Mouse (Mus musculus): Measurements from ENCODE around the gene Tcf20. TPM values are rescaled to one million over a fixed set of nuclear protein-coding genes. Genes with fewer than 3 reads are reported as not detected.

Gene Tcf20
- polyA plus RNA-seq, 2 experiments: 2.9 to 5.7 TPM

DNA sequence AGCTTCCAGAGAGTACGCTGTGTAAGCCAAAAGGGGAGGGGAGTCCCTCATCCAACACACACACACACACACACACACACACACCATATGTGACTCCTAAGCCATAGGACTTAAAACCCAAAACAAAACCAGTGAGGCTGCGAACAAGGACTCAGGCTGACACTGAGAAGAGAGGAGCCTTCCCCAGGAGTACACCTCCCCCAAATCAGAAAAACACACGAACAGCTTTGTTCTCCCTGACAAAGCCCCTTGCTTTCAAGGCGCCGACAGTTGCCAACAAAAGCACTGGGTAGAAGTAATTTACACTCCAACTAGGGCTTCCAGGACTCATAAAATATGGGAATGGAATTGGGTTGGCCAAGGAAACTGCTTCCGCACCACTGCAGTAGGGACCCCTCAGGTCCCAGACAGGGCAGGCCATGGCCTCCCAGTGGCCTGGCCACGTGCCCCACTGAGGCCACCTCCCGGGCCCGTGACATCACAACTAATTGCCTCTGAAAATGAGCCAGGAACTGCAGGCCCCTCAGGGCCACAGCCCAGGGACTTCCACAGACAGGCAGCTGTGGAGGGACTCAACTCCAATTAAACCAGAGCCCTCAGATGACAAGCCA lies 4.2 kb downstream of the Tcf20 start:
- Histone ChIP-seq H3K4me1 (replicated peaks; ENCODE audit: control insufficient read depth in 2 of 2, insufficient read depth in 2 of 2, low read length in 1 of 2) (peaks cover 0 to 9% of the 10 kb centered on the region in 2 experiments; a peak in 1 of 4 replicates), H3K27ac (no peak overlapping the region), H3K4me2 (ENCODE audit: low read depth) (no peak overlapping the region), H3K9ac (replicated peaks) (no peak overlapping the region), H3K4me3 (ENCODE audit: insufficient read depth in 1 of 2, low read depth in 2 of 2, low read length in 2 of 2) (no peak overlapping the region), H3K36me3 (replicated peaks; ENCODE audit: control insufficient read depth, insufficient read depth, low read depth) (no peaks in the 10 kb centered on the region), H3K9me3 (ENCODE audit: control insufficient read depth, low read length) (no peaks in the 10 kb centered on the region), H3K27me3 (ENCODE audit: control insufficient read depth, insufficient read depth, low read length) (peaks cover 27% of the 10 kb centered on the region)
- ATAC-seq (ENCODE audit: insufficient read depth): no peak
- no peak for TF ChIP-seq EP300 (IDR thresholded peaks at IDR 0.05; ENCODE audit: low read depth)
- TF ChIP-seq CTCF (IDR thresholded peaks at IDR 0.05; ENCODE audit: low read depth): no peak
- DNase-seq (ENCODE audit: low read depth in 3 of 3, low spot score in 3 of 3): no peak
- 35% methylated on average over 9 of the region's 9 CpGs for WGBS (ENCODE audit: insufficient replicate concordance)

DNA sequence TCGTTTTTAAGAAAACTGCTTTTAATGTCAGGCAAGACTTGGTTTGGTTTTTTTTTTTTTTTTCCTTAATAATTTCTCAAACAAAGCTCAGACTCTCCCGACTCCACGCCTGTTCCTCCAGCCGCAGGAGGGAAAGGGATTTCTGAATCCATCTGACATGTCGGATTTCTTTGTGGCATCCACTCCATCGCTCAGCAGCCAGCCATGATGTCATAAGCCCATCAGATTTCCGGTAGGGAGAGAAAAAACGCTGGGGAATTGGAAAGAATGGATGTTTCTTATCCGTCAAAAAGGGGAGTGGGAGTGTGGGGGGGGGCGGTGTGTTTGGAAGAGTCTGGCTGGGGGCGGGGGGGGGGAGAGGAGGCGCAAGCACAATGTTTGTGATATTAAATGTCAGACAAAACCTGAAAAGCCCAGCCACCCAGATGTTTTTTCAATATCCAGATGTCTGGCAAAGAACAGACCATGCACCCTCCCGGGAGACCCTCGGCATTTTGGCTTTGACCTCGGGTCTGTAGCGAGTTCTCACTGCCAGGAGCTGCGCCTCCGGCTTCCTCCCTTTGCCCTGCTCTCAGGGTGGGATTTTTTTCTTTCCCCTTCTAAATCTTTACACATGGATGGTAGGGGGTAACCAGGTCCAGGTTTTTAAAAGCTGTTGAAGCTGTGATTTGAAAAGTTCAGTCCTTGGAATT lies 4.8 kb downstream of the Tcf20 start:
- H3K36me3 ChIP-seq (replicated peaks; ENCODE audit: control insufficient read depth, insufficient read depth, low read depth): no peaks in the 10 kb centered on the region
- DNase-seq (ENCODE audit: low read depth in 3 of 3, low spot score in 3 of 3) (no peak), ATAC-seq (ENCODE audit: insufficient read depth) (no peak)
- no peak overlapping the region for H3K9ac ChIP-seq (replicated peaks)
- H3K27ac ChIP-seq: no peak overlapping the region
- H3K4me2 ChIP-seq (ENCODE audit: low read depth): no peak overlapping the region
- peaks cover 27% of the 10 kb centered on the region for H3K27me3 ChIP-seq (ENCODE audit: control insufficient read depth, insufficient read depth, low read length)
- WGBS (ENCODE audit: insufficient replicate concordance): 26% methylated on average over 18 of the region's 18 CpGs
- H3K4me3 ChIP-seq (ENCODE audit: insufficient read depth in 1 of 2, low read depth in 2 of 2, low read length in 2 of 2): no peak overlapping the region
- H3K9me3 ChIP-seq (ENCODE audit: control insufficient read depth, low read length): no peaks in the 10 kb centered on the region
- TF ChIP-seq EP300 (IDR thresholded peaks at IDR 0.05; ENCODE audit: low read depth) (no peak), CTCF (IDR thresholded peaks at IDR 0.05; ENCODE audit: low read depth) (no peak)
- peaks cover 0 to 3% of the 10 kb centered on the region in 2 experiments; a peak in 1 of 4 replicates for H3K4me1 ChIP-seq (replicated peaks; ENCODE audit: control insufficient read depth in 2 of 2, insufficient read depth in 2 of 2, low read length in 1 of 2)

- Histone ChIP-seq H3K4me3 (ENCODE audit: insufficient read depth in 1 of 2, low read depth in 2 of 2, low read length in 2 of 2) (no peak overlapping the region), H3K4me1 (replicated peaks; ENCODE audit: control insufficient read depth in 2 of 2, insufficient read depth in 2 of 2, low read length in 1 of 2) (no peaks in the 10 kb centered on the region), H3K4me2 (ENCODE audit: low read depth) (no peak overlapping the region), H3K9me3 (ENCODE audit: control insufficient read depth, low read length) (no peaks in the 10 kb centered on the region), H3K9ac (replicated peaks) (no peak overlapping the region), H3K36me3 (replicated peaks; ENCODE audit: control insufficient read depth, insufficient read depth, low read depth) (no peaks in the 10 kb centered on the region), H3K27ac (no peak overlapping the region), H3K27me3 (ENCODE audit: control insufficient read depth, insufficient read depth, low read length) (peaks cover 22% of the 10 kb centered on the region)
- ATAC-seq (ENCODE audit: insufficient read depth): no peak
- TF ChIP-seq CTCF (IDR thresholded peaks at IDR 0.05; ENCODE audit: low read depth) (no peak), EP300 (IDR thresholded peaks at IDR 0.05; ENCODE audit: low read depth) (no peak)
- DNase-seq (ENCODE audit: low read depth in 3 of 3, low spot score in 3 of 3): no peak
- 33% methylated on average over 15 of the region's 15 CpGs for WGBS (ENCODE audit: insufficient replicate concordance)
These were observed 5.8 kb downstream of the Tcf20 start for GRCm38 (mm10) chr15:82981676-82982520.

DNA sequence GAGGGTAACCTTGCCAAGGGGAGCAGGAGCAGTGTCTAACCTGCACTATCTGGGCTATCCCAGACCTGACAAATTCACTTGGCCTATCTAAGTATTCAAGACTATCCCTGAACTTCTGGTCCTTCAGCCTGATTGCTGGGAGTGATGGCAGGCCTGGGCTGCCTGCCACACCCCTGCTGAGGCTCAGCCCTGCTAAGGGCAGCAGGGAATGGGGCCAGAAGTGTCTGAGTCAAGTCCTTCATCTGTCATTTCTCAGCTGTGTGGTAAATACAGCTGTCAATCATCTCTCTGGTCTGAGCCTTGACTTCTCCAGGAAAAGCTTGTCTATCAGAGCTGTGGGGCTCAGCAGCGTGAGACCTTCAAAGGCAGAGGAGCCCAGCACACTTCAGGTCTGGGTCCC lies 8.1 kb downstream of the Tcf20 start:
- ATAC-seq (ENCODE audit: insufficient read depth): no peak
- H3K27ac ChIP-seq: no peak overlapping the region

GRCm38 (mm10) chr15:82974471-82974870 lies 13.2 kb downstream of the Tcf20 start:
- H3K9me3 ChIP-seq (ENCODE audit: control insufficient read depth, low read length): no peaks in the 10 kb centered on the region
- TF ChIP-seq CTCF (IDR thresholded peaks at IDR 0.05; ENCODE audit: low read depth) (no peak), EP300 (IDR thresholded peaks at IDR 0.05; ENCODE audit: low read depth) (no peak)
- no peaks in the 10 kb centered on the region for H3K27me3 ChIP-seq (ENCODE audit: control insufficient read depth, insufficient read depth, low read length)
- no peak overlapping the region for H3K27ac ChIP-seq
- ATAC-seq (ENCODE audit: insufficient read depth) (no peak), DNase-seq (ENCODE audit: low read depth in 3 of 3, low spot score in 3 of 3) (no peak)
- WGBS (ENCODE audit: insufficient replicate concordance): 27% methylated on average over 1 of the region's 1 CpGs
- H3K4me2 ChIP-seq (ENCODE audit: low read depth): no peak overlapping the region
- no peaks in the 10 kb centered on the region for H3K4me1 ChIP-seq (replicated peaks; ENCODE audit: control insufficient read depth in 2 of 2, insufficient read depth in 2 of 2, low read length in 1 of 2)
- no peaks in the 10 kb centered on the region for H3K36me3 ChIP-seq (replicated peaks; ENCODE audit: control insufficient read depth, insufficient read depth, low read depth)
- H3K4me3 ChIP-seq (ENCODE audit: insufficient read depth in 1 of 2, low read depth in 2 of 2, low read length in 2 of 2): no peak overlapping the region
- H3K9ac ChIP-seq (replicated peaks): no peak overlapping the region

More for the DNA sequence above, 8.1 kb downstream of the Tcf20 start:
- Histone ChIP-seq H3K9me3 (ENCODE audit: control insufficient read depth, low read length) (no peaks in the 10 kb centered on the region), H3K36me3 (replicated peaks; ENCODE audit: control insufficient read depth, insufficient read depth, low read depth) (no peaks in the 10 kb centered on the region), H3K9ac (replicated peaks) (no peak overlapping the region), H3K4me2 (ENCODE audit: low read depth) (no peak overlapping the region), H3K4me1 (replicated peaks; ENCODE audit: control insufficient read depth in 2 of 2, insufficient read depth in 2 of 2, low read length in 1 of 2) (no peaks in the 10 kb centered on the region), H3K4me3 (ENCODE audit: insufficient read depth in 1 of 2, low read depth in 2 of 2, low read length in 2 of 2) (no peak overlapping the region), H3K27me3 (ENCODE audit: control insufficient read depth, insufficient read depth, low read length) (peaks cover 11% of the 10 kb centered on the region)
- 65% methylated on average over 1 of the region's 1 CpGs for WGBS (ENCODE audit: insufficient replicate concordance)
- no peak for DNase-seq (ENCODE audit: low read depth in 3 of 3, low spot score in 3 of 3)
- TF ChIP-seq CTCF (IDR thresholded peaks at IDR 0.05; ENCODE audit: low read depth): no peak
- TF ChIP-seq EP300 (IDR thresholded peaks at IDR 0.05; ENCODE audit: low read depth): no peak

All from liver, embryonic 14.5 days (tissue).